Comparison of ENCODE assay signal across 20 mouse cellular contexts in the genomic region with DNA sequence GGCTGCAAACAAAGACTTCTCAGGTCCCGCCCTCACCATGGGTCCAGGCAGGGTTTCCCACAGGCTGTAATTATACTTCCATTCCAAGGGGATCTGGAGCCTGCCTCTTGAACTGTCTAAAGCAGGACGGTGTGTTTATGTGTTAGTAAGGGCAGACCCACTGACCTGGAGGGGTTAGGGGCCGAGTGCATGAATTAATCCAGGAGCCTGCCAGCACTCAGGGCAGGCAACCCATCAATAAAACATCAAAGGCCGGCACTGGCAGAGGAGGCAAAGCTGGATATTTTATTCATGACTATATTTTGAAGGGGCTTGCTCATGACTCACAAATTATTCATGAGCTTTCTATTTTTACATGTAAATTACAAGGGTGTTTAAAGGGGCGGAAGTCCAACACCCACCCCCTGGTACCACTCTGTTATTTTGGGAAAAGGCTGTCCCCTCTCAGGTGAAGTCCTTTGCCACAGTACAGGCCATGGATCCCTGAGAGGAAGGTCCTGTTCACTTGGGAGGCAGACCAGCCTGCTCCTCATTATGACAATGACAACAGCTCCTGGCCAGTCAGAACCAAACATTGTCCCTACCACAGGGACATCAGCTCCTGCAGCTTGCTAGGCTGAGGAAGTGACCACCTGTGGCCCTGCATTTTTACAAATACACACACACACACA.
DNase-seq lines count a peak whose midpoint lies in the region; ATAC-seq and TF ChIP-seq lines count a peak whose summit lies in the region.
"Had no signal": no experiment of that assay in that cellular context is flagged by ENCODE, and none has a peak within 500 bp of the region (broad histone marks: within the 10 kb centered on the region; RNA-seq: fewer than 3 reads in every experiment).

No protein-coding gene starts in this region.

- no peak for TF ChIP-seq POLR2A in cerebellum, adult 2 months (IDR thresholded peaks at IDR 0.05; ENCODE audit: borderline replicate concordance, insufficient read depth, low read length)

- no peaks in the 10 kb centered on the region for H3K36me3 ChIP-seq in forebrain, embryonic 11.5 days (ENCODE audit: control insufficient read depth, insufficient read depth, low read length)
- H3K36me3 ChIP-seq in forebrain, embryonic 12.5 days (replicated peaks) = no peaks in the 10 kb centered on the region
- H3K36me3 ChIP-seq in neural tube, embryonic 12.5 days = no peaks in the 10 kb centered on the region
- no peaks in the 10 kb centered on the region for H3K36me3 ChIP-seq in neural tube, embryonic 15.5 days
- no peaks in the 10 kb centered on the region for H3K36me3 ChIP-seq in midbrain, embryonic 12.5 days
- H3K36me3 ChIP-seq: embryonic facial prominence, embryonic 15.5 days; heart, embryonic 15.5 days; hindbrain, embryonic 15.5 days had no signal

- intact Hi-C loops in left cerebral cortex, postnatal 36 days (cut with DNase I) = no loop called here

- no peak overlapping the region for H3K27ac ChIP-seq in forebrain, embryonic 11.5 days (ENCODE audit: low read depth, low read length)
- H3K27ac ChIP-seq in forebrain, embryonic 12.5 days = no peak overlapping the region
- no peak overlapping the region for H3K27ac ChIP-seq in neural tube, embryonic 12.5 days
- no peak overlapping the region for H3K27ac ChIP-seq in neural tube, embryonic 15.5 days (replicated peaks)
- peak overlapping the region; percentile 57 for H3K27ac ChIP-seq in midbrain, embryonic 12.5 days (replicated peaks)
- no peak overlapping the region for H3K27ac ChIP-seq in cerebellum, adult 2 months (ENCODE audit: insufficient read depth, low read length)
- H3K27ac ChIP-seq: embryonic facial prominence, embryonic 15.5 days; heart, embryonic 15.5 days; hindbrain, embryonic 15.5 days; left cerebral cortex, adult 2 months had no signal

- H3K9ac ChIP-seq in forebrain, embryonic 11.5 days (ENCODE audit: low read length) = no peak overlapping the region
- H3K9ac ChIP-seq in forebrain, embryonic 12.5 days = no peak overlapping the region
- no peak overlapping the region for H3K9ac ChIP-seq in neural tube, embryonic 12.5 days
- H3K9ac ChIP-seq in neural tube, embryonic 15.5 days (replicated peaks) = no peak overlapping the region
- no peak overlapping the region for H3K9ac ChIP-seq in midbrain, embryonic 12.5 days (replicated peaks)
- H3K9ac ChIP-seq: embryonic facial prominence, embryonic 15.5 days; heart, embryonic 15.5 days; hindbrain, embryonic 15.5 days had no signal

- no peak overlapping the region for H3K4me2 ChIP-seq in forebrain, embryonic 11.5 days (ENCODE audit: low read depth, low read length, severe bottlenecking)
- H3K4me2 ChIP-seq in forebrain, embryonic 12.5 days = no peak overlapping the region
- H3K4me2 ChIP-seq in neural tube, embryonic 12.5 days (replicated peaks) = no peak overlapping the region
- H3K4me2 ChIP-seq in neural tube, embryonic 15.5 days = no peak overlapping the region
- no peak overlapping the region for H3K4me2 ChIP-seq in midbrain, embryonic 12.5 days (replicated peaks)
- H3K4me2 ChIP-seq: embryonic facial prominence, embryonic 15.5 days; heart, embryonic 15.5 days; hindbrain, embryonic 15.5 days had no signal

- no peaks in the 10 kb centered on the region; the same call in 1 of the 2 replicates for H3K9me3 ChIP-seq in forebrain, embryonic 11.5 days (ENCODE audit: control insufficient read depth, low read length)
- no peaks in the 10 kb centered on the region for H3K9me3 ChIP-seq in forebrain, embryonic 12.5 days
- H3K9me3 ChIP-seq in neural tube, embryonic 12.5 days = no peaks in the 10 kb centered on the region
- no peaks in the 10 kb centered on the region for H3K9me3 ChIP-seq in neural tube, embryonic 15.5 days (replicated peaks)
- no peaks in the 10 kb centered on the region for H3K9me3 ChIP-seq in midbrain, embryonic 12.5 days
- H3K9me3 ChIP-seq: embryonic facial prominence, embryonic 15.5 days; heart, embryonic 15.5 days; hindbrain, embryonic 15.5 days had no signal

- H3K4me1 ChIP-seq in forebrain, embryonic 11.5 days (replicated peaks; ENCODE audit: control insufficient read depth, insufficient read depth, low read length) = no peaks in the 10 kb centered on the region
- H3K4me1 ChIP-seq in forebrain, embryonic 12.5 days = peaks cover 13% of the 10 kb centered on the region
- H3K4me1 ChIP-seq in neural tube, embryonic 12.5 days = no peaks in the 10 kb centered on the region; the same call in 1 of the 2 replicates
- H3K4me1 ChIP-seq in neural tube, embryonic 15.5 days = no peaks in the 10 kb centered on the region
- H3K4me1 ChIP-seq in midbrain, embryonic 12.5 days = peaks cover 9% of the 10 kb centered on the region; the same call in 1 of the 2 replicates
- H3K4me1 ChIP-seq in cerebellum, adult 2 months (ENCODE audit: control insufficient read depth, insufficient read depth, low read length) = no peaks in the 10 kb centered on the region
- H3K4me1 ChIP-seq: embryonic facial prominence, embryonic 15.5 days; heart, embryonic 15.5 days; hindbrain, embryonic 15.5 days; megakaryocyte, embryonic 14.5 days had no signal

- no peak for DNase-seq in forebrain, embryonic 11.5 days (ENCODE audit: low spot score)
- DNase-seq in left cerebral cortex, postnatal 36 days (ENCODE audit: low spot score in 2 of 2) = no peak
- DNase-seq in cerebellum, adult 2 months = no peak
- DNase-seq: adrenal gland, postnatal 10 days; cerebellum, adult 11-12 months; heart, adult 11 months; kidney, adult 18-20 months; kidney, postnatal 14 days; lung, postnatal 10 days; right cerebral cortex, postnatal 4 days; thymus, postnatal 14 days had no signal

- H3K27me3 ChIP-seq in forebrain, embryonic 11.5 days (ENCODE audit: control insufficient read depth, insufficient read depth, low read length) = no peaks in the 10 kb centered on the region
- no peaks in the 10 kb centered on the region for H3K27me3 ChIP-seq in forebrain, embryonic 12.5 days
- no peaks in the 10 kb centered on the region for H3K27me3 ChIP-seq in neural tube, embryonic 12.5 days (replicated peaks)
- no peaks in the 10 kb centered on the region for H3K27me3 ChIP-seq in neural tube, embryonic 15.5 days (replicated peaks)
- no peaks in the 10 kb centered on the region for H3K27me3 ChIP-seq in midbrain, embryonic 12.5 days
- no peaks in the 10 kb centered on the region for H3K27me3 ChIP-seq in cerebellum, adult 2 months (ENCODE audit: control insufficient read depth, insufficient read depth, low read length)
- H3K27me3 ChIP-seq: embryonic facial prominence, embryonic 15.5 days; heart, embryonic 15.5 days; hindbrain, embryonic 15.5 days had no signal

- peak; percentile 13 for ATAC-seq in forebrain, embryonic 11.5 days (replicated peaks; ENCODE audit: low FRiP score)
- no peak for ATAC-seq in forebrain, embryonic 12.5 days (ENCODE audit: low FRiP score)
- ATAC-seq in neural tube, embryonic 12.5 days (ENCODE audit: low FRiP score, low read depth) = peak; percentile 29; the same call in 1 of the 2 replicates
- ATAC-seq in neural tube, embryonic 15.5 days (ENCODE audit: low FRiP score) = no peak
- ATAC-seq in midbrain, embryonic 12.5 days (ENCODE audit: low FRiP score, low read depth) = peak; percentile 73

- no peak for TF ChIP-seq CTCF in cerebellum, adult 2 months (IDR thresholded peaks at IDR 0.05; ENCODE audit: borderline replicate concordance, insufficient read depth, low read depth, low read length)

- WGBS in forebrain, embryonic 11.5 days = 61% methylated on average over 5 of the region's 5 CpGs
- WGBS in forebrain, embryonic 12.5 days = 41% methylated on average over 5 of the region's 5 CpGs
- WGBS in neural tube, embryonic 12.5 days = 44% methylated on average over 5 of the region's 5 CpGs
- 38% methylated on average over 5 of the region's 5 CpGs for WGBS in neural tube, embryonic 15.5 days
- 35% methylated on average over 5 of the region's 5 CpGs for WGBS in midbrain, embryonic 12.5 days
- WGBS in cerebellum, adult 2 months = 84% methylated on average over 5 of the region's 5 CpGs

- H3K4me3 ChIP-seq in forebrain, embryonic 11.5 days (ENCODE audit: low read depth, low read length) = no peak overlapping the region
- H3K4me3 ChIP-seq in forebrain, embryonic 12.5 days (replicated peaks) = no peak overlapping the region
- no peak overlapping the region for H3K4me3 ChIP-seq in neural tube, embryonic 12.5 days
- H3K4me3 ChIP-seq in neural tube, embryonic 15.5 days (replicated peaks) = no peak overlapping the region
- H3K4me3 ChIP-seq in midbrain, embryonic 12.5 days = no peak overlapping the region
- H3K4me3 ChIP-seq in cerebellum, adult 2 months (replicated peaks; ENCODE audit: insufficient read depth, low read depth, low read length) = no peak overlapping the region
- H3K4me3 ChIP-seq: embryonic facial prominence, embryonic 15.5 days; heart, embryonic 15.5 days; hindbrain, embryonic 15.5 days; left cerebral cortex, adult 2 months; megakaryocyte, embryonic 14.5 days had no signal

Comparison
In these comparisons a context has a peak if more than half of its experiments do, and no peak if none do; other contexts are left out.
1. ATAC-seq: peak in forebrain, embryonic 11.5 days (single experiment), neural tube, embryonic 12.5 days (single experiment) and midbrain, embryonic 12.5 days (single experiment); none in forebrain, embryonic 12.5 days (single experiment) and neural tube, embryonic 15.5 days (single experiment).